Mouse (Mus musculus): ENCODE results near the gene Myo18a.
"Not testable (repeated sequence)": the region's sequence is repeated elsewhere in the genome, so short reads cannot be mapped to it uniquely, and the experiment has no call there.

Gene Myo18a

GRCm38 (mm10) chr11:77762783-77763672 lies at the start of gene Myo18a:
Myo18a (plus strand) TSS chr11:77763246.
- peak; percentile 86 for DNase-seq

- no peak for DNase-seq
Observed at GRCm38 (mm10) chr11:77713736-77714135, 49.3 kb upstream of the Myo18a start.

GRCm38 (mm10) chr11:77719055-77719454 lies 44.0 kb upstream of the Myo18a start:
- DNase-seq: no peak

GRCm38 (mm10) chr11:77721389-77721788 lies 41.7 kb upstream of the Myo18a start:
- DNase-seq: no peak

- no peak for DNase-seq
Observed at GRCm38 (mm10) chr11:77724766-77725165, 38.3 kb upstream of the Myo18a start.

GRCm38 (mm10) chr11:77725183-77725582 lies 37.9 kb upstream of the Myo18a start, which contains the start of gene Cryba1:
Cryba1 (minus strand) TSS chr11:77725283.
- no peak for DNase-seq

GRCm38 (mm10) chr11:77728587-77728986 lies 34.5 kb upstream of the Myo18a start:
- DNase-seq: no peak

- peak; percentile 68 for DNase-seq
Observed at GRCm38 (mm10) chr11:77737289-77737688, 25.8 kb upstream of the Myo18a start.

- no peak for DNase-seq
Observed at GRCm38 (mm10) chr11:77738555-77738954, 24.5 kb upstream of the Myo18a start.

GRCm38 (mm10) chr11:77743966-77744365 lies 19.1 kb upstream of the Myo18a start:
- DNase-seq: peak; percentile 76

- DNase-seq: no peak
Observed at GRCm38 (mm10) chr11:77746652-77747051, 16.4 kb upstream of the Myo18a start.

- not testable (repeated sequence) for DNase-seq
Observed at GRCm38 (mm10) chr11:77747103-77747502, 15.9 kb upstream of the Myo18a start.

GRCm38 (mm10) chr11:77748996-77749395 lies 14.1 kb upstream of the Myo18a start:
- DNase-seq: no peak

GRCm38 (mm10) chr11:77752525-77752924 lies 10.5 kb upstream of the Myo18a start:
- no peak for DNase-seq

- DNase-seq: no peak
Observed at GRCm38 (mm10) chr11:77753469-77753868, 9.6 kb upstream of the Myo18a start.

- no peak for DNase-seq
Observed at GRCm38 (mm10) chr11:77760031-77760430, 3.0 kb upstream of the Myo18a start.

GRCm38 (mm10) chr11:77763673-77764340 lies 761 bp downstream of the Myo18a start:
- DNase-seq: peak; percentile 52

- DNase-seq: no peak
Observed at GRCm38 (mm10) chr11:77764694-77765458, 1.8 kb downstream of the Myo18a start.

- no peak for DNase-seq
Observed at GRCm38 (mm10) chr11:77765459-77765777, 2.4 kb downstream of the Myo18a start.

- peak; percentile 69 for DNase-seq
Observed at GRCm38 (mm10) chr11:77766351-77767001, 3.4 kb downstream of the Myo18a start.

- no peak for DNase-seq
Observed at GRCm38 (mm10) chr11:77769496-77769895, 6.5 kb downstream of the Myo18a start.

GRCm38 (mm10) chr11:77770346-77770745 lies 7.3 kb downstream of the Myo18a start:
- DNase-seq: no peak
